In genomic region chr1:40694296-40694695, GRCm38 (mm10) we compare ENCODE assay signal across 27 mouse cellular contexts. TPM values are rescaled to one million over a fixed set of nuclear protein-coding genes. Genes with fewer than 3 reads are reported as not detected.
A peak's percentile ranks its signal among the peaks of the same experiment; 100 is the strongest.
DNase-seq lines count a peak whose midpoint lies in the region; TF ChIP-seq lines count a peak whose summit lies in the region.
"Had no signal": no experiment of that assay in that cellular context is flagged by ENCODE, and none has a peak within 500 bp of the region (broad histone marks: within the 10 kb centered on the region; RNA-seq: fewer than 3 reads in every experiment).

No protein-coding gene starts in this region.

- no peak overlapping the region for H3K4me3 ChIP-seq in layer of hippocampus, adult 2 months
- no peak overlapping the region for H3K4me3 ChIP-seq in gastrocnemius, adult 2 months
- H3K4me3 ChIP-seq: embryonic facial prominence, embryonic 12.5 days; forebrain, embryonic 15.5 days; heart, embryonic 15.5 days; hindbrain, embryonic 12.5 days; limb, embryonic 13.5 days; lung, embryonic 15.5 days; megakaryocyte, embryonic 14.5 days; midbrain, embryonic 12.5 days had no signal

- peak; percentile 60 for TF ChIP-seq CTCF in layer of hippocampus, adult 2 months (conservative IDR thresholded peaks at IDR 0.05)
- TF ChIP-seq CTCF in gastrocnemius, adult 2 months (IDR thresholded peaks at IDR 0.05) = peak; percentile 39

- intact Hi-C loops in gastrocnemius, adult 2 months (cut with DNase I) = no loop called here

- H3K27ac ChIP-seq in layer of hippocampus, adult 2 months = no peak overlapping the region
- peak overlapping the region; percentile 76 for H3K27ac ChIP-seq in gastrocnemius, adult 2 months
- H3K27ac ChIP-seq: embryonic facial prominence, embryonic 12.5 days; forebrain, embryonic 15.5 days; heart, embryonic 15.5 days; hindbrain, embryonic 12.5 days; limb, embryonic 13.5 days; lung, embryonic 15.5 days; midbrain, embryonic 12.5 days had no signal

- peak; percentile 85 for DNase-seq in gastrocnemius, adult 18-20 months (ENCODE audit: low spot score)
- no peak for DNase-seq in gastrocnemius, postnatal 4 days (ENCODE audit: low spot score in 2 of 2)
- DNase-seq in layer of hippocampus, adult 2 months (ENCODE audit: low spot score in 2 of 2) = no peak
- DNase-seq in layer of hippocampus, postnatal 10 days (ENCODE audit: low spot score in 2 of 2) = no peak
- peak; percentile 87 for DNase-seq in gastrocnemius, adult 2 months
- DNase-seq in skeletal muscle tissue, adult 2 months (ENCODE audit: low read depth, low spot score) = peak; percentile 79
- no peak for DNase-seq in Muller cell, postnatal 12 days (ENCODE audit: inconsistent ontology term)
- DNase-seq: adrenal gland, postnatal 10 days; cerebellum, adult 11 months; cerebellum, adult 9-11 months; embryo, embryonic 11 days; kidney, adult 11 months; kidney, postnatal 36 days; layer of hippocampus, adult 9-11 months; lung, postnatal 36 days; right cerebral cortex, postnatal 14 days; spleen, adult 18-20 months; thymus, adult 18-20 months; thymus, postnatal 25 days had no signal

RNA-seq across cellular contexts. Expression of gene Slc9a2, which starts 13.9 kb away (rescaled TPM):
- total RNA-seq in gastrocnemius, adult 18-20 months (2021) = 10 to 100 TPM; 17.9 to 25.5 TPM
- 10 to 100 TPM; 18.4 to 21.5 TPM for total RNA-seq in gastrocnemius, postnatal 4 days (2021)
- total RNA-seq in layer of hippocampus, adult 2 months (2021) = 10 to 100 TPM; 26.0 to 28.2 TPM
- 10 to 100 TPM; 14.9 to 16.2 TPM for total RNA-seq in layer of hippocampus, postnatal 10 days (2021)
- total RNA-seq in gastrocnemius, adult 2 months (2021) = 10 to 100 TPM; 16.6 to 30.1 TPM

Comparison
In these comparisons a context has a peak if more than half of its experiments do, and no peak if none do; other contexts are left out.
1. DNase-seq: peak in gastrocnemius, adult 18-20 months (single experiment), gastrocnemius, adult 2 months (single experiment) and skeletal muscle tissue, adult 2 months (single experiment); none in gastrocnemius, postnatal 4 days (0 of 2), layer of hippocampus, adult 2 months (0 of 2), layer of hippocampus, postnatal 10 days (0 of 2) and Muller cell, postnatal 12 days (single experiment).